Mouse (Mus musculus): Measurements from ENCODE around the gene Gm21860. TPM values are rescaled to one million over a fixed set of nuclear protein-coding genes. Genes with fewer than 3 reads are reported as not detected.
"Not testable (repeated sequence)": the region's sequence is repeated elsewhere in the genome, so short reads cannot be mapped to it uniquely, and the experiment has no call there.

The Gm21860 gene
- polyA plus RNA-seq, 1 experiment from 2014 or later = not detected

- H3K4me3 ChIP-seq; H3K27me3 ChIP-seq; ATAC-seq (ENCODE audit: insufficient number of reproducible peaks, insufficient read depth, low FRiP score, low TSS enrichment); H3K4me1 ChIP-seq; H3K4me2 ChIP-seq (replicated peaks); H3K9ac ChIP-seq; H3K27ac ChIP-seq: not testable (repeated sequence)
- 52% methylated on average over 11 of the region's 11 CpGs for WGBS
- Histone ChIP-seq H3K36me3 (peaks cover 45% of the 10 kb centered on the region), H3K9me3 (peaks cover 45% of the 10 kb centered on the region)
Observed at GRCm38 (mm10) chrY:90739531-90740012, 15.0 kb downstream of the Gm21860 start.

- Histone ChIP-seq H3K36me3 (peaks cover 39% of the 10 kb centered on the region), H3K9me3 (peaks cover 40% of the 10 kb centered on the region)
- WGBS = 73% methylated on average over 28 of the region's 28 CpGs
- H3K4me3 ChIP-seq; H3K9ac ChIP-seq; H3K4me2 ChIP-seq (replicated peaks); H3K27ac ChIP-seq; H3K27me3 ChIP-seq; H3K4me1 ChIP-seq: not testable (repeated sequence)
- ATAC-seq (ENCODE audit: insufficient number of reproducible peaks, insufficient read depth, low FRiP score, low TSS enrichment) = peak; percentile 9; the same call in 1 of the 2 replicates
Observed at GRCm38 (mm10) chrY:90738841-90739530, 15.6 kb downstream of the Gm21860 start.

GRCm38 (mm10) chrY:90738431-90738680 is 16.3 kb downstream of the Gm21860 start:
- no peaks in the 10 kb centered on the region for H3K27me3 ChIP-seq
- H3K36me3 ChIP-seq = peaks cover 39% of the 10 kb centered on the region
- H3K4me3 ChIP-seq = no peak overlapping the region
- WGBS = 74% methylated on average over 1 of the region's 1 CpGs
- H3K4me1 ChIP-seq = no peaks in the 10 kb centered on the region
- H3K27ac ChIP-seq = no peak overlapping the region
- H3K9ac ChIP-seq = no peak overlapping the region
- peaks cover 40% of the 10 kb centered on the region for H3K9me3 ChIP-seq
- H3K4me2 ChIP-seq (replicated peaks) = no peak overlapping the region
- no peak for ATAC-seq (ENCODE audit: insufficient number of reproducible peaks, insufficient read depth, low FRiP score, low TSS enrichment)

- H3K4me2 ChIP-seq (replicated peaks) = no peak overlapping the region
- ATAC-seq (ENCODE audit: insufficient number of reproducible peaks, insufficient read depth, low FRiP score, low TSS enrichment) = no peak
- no peaks in the 10 kb centered on the region for H3K4me1 ChIP-seq
- H3K27me3 ChIP-seq = no peaks in the 10 kb centered on the region
- H3K36me3 ChIP-seq = peaks cover 39% of the 10 kb centered on the region
- H3K9ac ChIP-seq = no peak overlapping the region
- H3K9me3 ChIP-seq = peaks cover 38% of the 10 kb centered on the region
- no peak overlapping the region for H3K4me3 ChIP-seq
- H3K27ac ChIP-seq = no peak overlapping the region
- WGBS = 84% methylated on average over 3 of the region's 7 CpGs
Observed at GRCm38 (mm10) chrY:90737606-90738430, 16.8 kb downstream of the Gm21860 start.

GRCm38 (mm10) chrY:90736217-90737000 is 18.2 kb downstream of the Gm21860 start:
- H3K27ac ChIP-seq; ATAC-seq (ENCODE audit: insufficient number of reproducible peaks, insufficient read depth, low FRiP score, low TSS enrichment); H3K9ac ChIP-seq; H3K4me2 ChIP-seq (replicated peaks); H3K27me3 ChIP-seq; H3K4me3 ChIP-seq; H3K4me1 ChIP-seq: not testable (repeated sequence)
- Histone ChIP-seq H3K36me3 (peaks cover 25% of the 10 kb centered on the region), H3K9me3 (peaks cover 24% of the 10 kb centered on the region)
- 64% methylated on average over 5 of the region's 9 CpGs for WGBS

GRCm38 (mm10) chrY:90735181-90735895 is 19.3 kb downstream of the Gm21860 start:
- Histone ChIP-seq H3K36me3 (peaks cover 19% of the 10 kb centered on the region), H3K9me3 (peaks cover 18% of the 10 kb centered on the region)
- not testable (repeated sequence) for H3K4me3 ChIP-seq; ATAC-seq (ENCODE audit: insufficient number of reproducible peaks, insufficient read depth, low FRiP score, low TSS enrichment); H3K27me3 ChIP-seq; H3K9ac ChIP-seq; H3K27ac ChIP-seq; H3K4me1 ChIP-seq; H3K4me2 ChIP-seq (replicated peaks)
- 88% methylated on average over 5 of the region's 5 CpGs for WGBS

GRCm38 (mm10) chrY:90734334-90734696 is 20.3 kb downstream of the Gm21860 start:
- not testable (repeated sequence) for ATAC-seq (ENCODE audit: insufficient number of reproducible peaks, insufficient read depth, low FRiP score, low TSS enrichment); H3K4me3 ChIP-seq; H3K27ac ChIP-seq; H3K9me3 ChIP-seq; H3K4me1 ChIP-seq; H3K27me3 ChIP-seq; H3K36me3 ChIP-seq; H3K9ac ChIP-seq; H3K4me2 ChIP-seq (replicated peaks)
- WGBS = 58% methylated on average over 8 of the region's 8 CpGs

- H3K4me3 ChIP-seq; H3K4me2 ChIP-seq (replicated peaks); H3K4me1 ChIP-seq; H3K9me3 ChIP-seq; H3K27me3 ChIP-seq; ATAC-seq (ENCODE audit: insufficient number of reproducible peaks, insufficient read depth, low FRiP score, low TSS enrichment); H3K27ac ChIP-seq; H3K36me3 ChIP-seq; H3K9ac ChIP-seq: not testable (repeated sequence)
- WGBS = 78% methylated on average over 9 of the region's 9 CpGs
Observed at GRCm38 (mm10) chrY:90733656-90734333, 20.8 kb downstream of the Gm21860 start.

GRCm38 (mm10) chrY:90732101-90732542 is 22.5 kb downstream of the Gm21860 start:
- H3K27ac ChIP-seq; H3K4me1 ChIP-seq; H3K9me3 ChIP-seq; H3K4me2 ChIP-seq (replicated peaks); H3K36me3 ChIP-seq; H3K27me3 ChIP-seq; H3K4me3 ChIP-seq; ATAC-seq (ENCODE audit: insufficient number of reproducible peaks, insufficient read depth, low FRiP score, low TSS enrichment); H3K9ac ChIP-seq: not testable (repeated sequence)
- 56% methylated on average over 10 of the region's 10 CpGs for WGBS

- H3K4me2 ChIP-seq (replicated peaks); H3K9me3 ChIP-seq; H3K27ac ChIP-seq; H3K4me3 ChIP-seq; H3K9ac ChIP-seq; H3K27me3 ChIP-seq; H3K4me1 ChIP-seq; H3K36me3 ChIP-seq; ATAC-seq (ENCODE audit: insufficient number of reproducible peaks, insufficient read depth, low FRiP score, low TSS enrichment): not testable (repeated sequence)
- 69% methylated on average over 1 of the region's 1 CpGs for WGBS
Observed at GRCm38 (mm10) chrY:90731593-90731955, 23.0 kb downstream of the Gm21860 start.

All from embryonic facial prominence, embryonic 12.5 days (tissue).